Mouse (Mus musculus) MEL (cell line): ENCODE measurements around the gene Tcap. TPM values are rescaled to one million over a fixed set of nuclear protein-coding genes. Genes with fewer than 3 reads are reported as not detected.

Experiments
- DNase-seq: peaks from one replicate; pipeline ENCODE4 v3.0.0; 2011; ENCODE audit warnings: low read depth, low spot score
- H3K27ac ChIP-seq: 2 replicates; pipeline ENCODE4 v1.5.1; 2012; ENCODE audit warnings: low read depth, mild to moderate bottlenecking, control low read depth, low read length, moderate library complexity; ENCODE audit not compliant: control insufficient read depth
- H3K27me3 ChIP-seq, 2 experiments: fragments of 150-350 bp in 1 of 2; sonication (generic) in 1 of 2; 2 replicates each; pipeline ENCODE4 v1.6.1; 2012; ENCODE audit warnings: low read length in 2 of 2, mild to moderate bottlenecking in 2 of 2, improper control_type of control experiment in 1 of 2, moderate library complexity in 1 of 2; ENCODE audit not compliant: insufficient read depth in 2 of 2, control insufficient read depth in 1 of 2
- H3K36me3 ChIP-seq, 2 experiments: 2 replicates each; pipeline ENCODE4 v1.6.1; 2012 to 2014; ENCODE audit warnings: low read length in 2 of 2, improper control_type of control experiment in 1 of 2, inconsistent platforms in 1 of 2, mild to moderate bottlenecking in 1 of 2; ENCODE audit not compliant: insufficient read depth in 2 of 2, control insufficient read depth in 1 of 2
- H3K4me1 ChIP-seq, 2 experiments: fragments of 150-350 bp in 1 of 2; sonication (generic) in 1 of 2; 2 replicates each; pipeline ENCODE4 v1.6.1; 2012; ENCODE audit warnings: low read length in 2 of 2, improper control_type of control experiment in 1 of 2, mild to moderate bottlenecking in 1 of 2; ENCODE audit not compliant: insufficient read depth in 2 of 2, control insufficient read depth in 1 of 2
- H3K4me3 ChIP-seq, 2 experiments: fragments of 150-350 bp in 1 of 2; sonication (generic) in 1 of 2; 2 replicates each; pipeline ENCODE4 v1.5.1; 2012; ENCODE audit warnings: low read depth in 2 of 2, low read length in 2 of 2, mild to moderate bottlenecking in 2 of 2, moderate library complexity in 2 of 2, control low read depth in 1 of 2, improper control_type of control experiment in 1 of 2; ENCODE audit not compliant: control insufficient read depth in 1 of 2, insufficient read depth in 1 of 2
- H3K79me2 ChIP-seq: 2 replicates; pipeline ENCODE4 v1.6.1; 2012; ENCODE audit warnings: mild to moderate bottlenecking, low read length, moderate library complexity; ENCODE audit not compliant: control insufficient read depth, poor library complexity, insufficient read depth
- H3K9ac ChIP-seq: 2 replicates; pipeline ENCODE4 v1.6.1; 2012; ENCODE audit warnings: low read depth, mild to moderate bottlenecking, control low read depth, low read length, moderate library complexity; ENCODE audit not compliant: control insufficient read depth, poor library complexity, severe bottlenecking
- H3K9me3 ChIP-seq: fragments of 150-350 bp; sonication (generic); replicated peaks from 2 replicates; pipeline ENCODE4 v1.6.1; 2012; ENCODE audit warnings: mild to moderate bottlenecking, low read length, improper control_type of control experiment, moderate library complexity; ENCODE audit not compliant: insufficient read depth
- BHLHE40 ChIP-seq: IDR thresholded peaks from 2 replicates; pipeline ENCODE4 v1.6.1; 2012; ENCODE audit warnings: low read depth, mild to moderate bottlenecking, inconsistent platforms, low read length, improper control_type of control experiment, borderline replicate concordance
- CHD1 ChIP-seq: IDR thresholded peaks from 2 replicates; pipeline ENCODE4 v1.6.1; 2012; ENCODE audit warnings: low read depth, mild to moderate bottlenecking, inconsistent platforms, low read length, improper control_type of control experiment
- CHD2 ChIP-seq: IDR thresholded peaks from 2 replicates; pipeline ENCODE4 v1.6.1; 2011; ENCODE audit warnings: low read length, improper control_type of control experiment
- CTCF ChIP-seq, 3 experiments: IDR thresholded peaks in 2 of 3; conservative IDR thresholded peaks in 1 of 3; 2 replicates each; pipeline ENCODE4 v1.5.1; 2011 to 2012; ENCODE audit warnings: low read length in 3 of 3, low read depth in 2 of 3, mild to moderate bottlenecking in 2 of 3, improper control_type of control experiment in 1 of 3, inconsistent platforms in 1 of 3, mixed read lengths in 1 of 3, moderate library complexity in 1 of 3; ENCODE audit not compliant: control insufficient read depth in 1 of 3, insufficient read depth in 1 of 3, poor library complexity in 1 of 3, severe bottlenecking in 1 of 3
- E2F4 ChIP-seq: IDR thresholded peaks from 2 replicates; pipeline ENCODE4 v1.6.1; 2011; ENCODE audit warnings: low read depth, low read length, improper control_type of control experiment, borderline replicate concordance
- ELF1 ChIP-seq: IDR thresholded peaks from 2 replicates; pipeline ENCODE4 v1.6.1; 2014; ENCODE audit warnings: low read depth, mild to moderate bottlenecking, inconsistent platforms, low read length, improper control_type of control experiment, moderate library complexity
- EP300 ChIP-seq, 2 experiments: IDR thresholded peaks; 2 replicates each; pipeline ENCODE4 v1.6.1; 2011; ENCODE audit warnings: improper control_type of control experiment in 2 of 2, low read length in 2 of 2, low read depth in 1 of 2, mild to moderate bottlenecking in 1 of 2
- ETS1 ChIP-seq: IDR thresholded peaks from 2 replicates; pipeline ENCODE4 v1.6.1; 2012; ENCODE audit warnings: low read depth, mild to moderate bottlenecking, inconsistent platforms, low read length, improper control_type of control experiment, moderate library complexity
- GABPA ChIP-seq: IDR thresholded peaks from 2 replicates; pipeline ENCODE4 v1.6.1; 2012; ENCODE audit warnings: low read depth, mild to moderate bottlenecking, inconsistent platforms, low read length, improper control_type of control experiment, moderate library complexity
- HCFC1 ChIP-seq: IDR thresholded peaks from 2 replicates; pipeline ENCODE4 v1.6.1; 2012; ENCODE audit warnings: low read depth, mild to moderate bottlenecking, inconsistent platforms, low read length, improper control_type of control experiment, moderate library complexity
- JUND ChIP-seq: IDR thresholded peaks from 2 replicates; pipeline ENCODE4 v1.6.1; 2011; ENCODE audit warnings: low read depth, mild to moderate bottlenecking, improper control_type of control experiment, low read length
- KAT2A ChIP-seq: conservative IDR thresholded peaks from 2 replicates; pipeline ENCODE4 v1.6.1; 2012; ENCODE audit warnings: low read depth, low read length, improper control_type of control experiment, inconsistent platforms
- MAFK ChIP-seq: IDR thresholded peaks from 2 replicates; pipeline ENCODE4 v1.6.1; 2011; ENCODE audit warnings: low read depth, mild to moderate bottlenecking, low read length, improper control_type of control experiment, borderline replicate concordance
- MAX ChIP-seq: IDR thresholded peaks from 2 replicates; pipeline ENCODE4 v1.6.1; 2011; ENCODE audit warnings: low read length, improper control_type of control experiment
- MAZ ChIP-seq: IDR thresholded peaks from 2 replicates; pipeline ENCODE4 v1.6.1; 2012; ENCODE audit warnings: low read depth, mild to moderate bottlenecking, inconsistent platforms, low read length, improper control_type of control experiment
- MEF2A ChIP-seq: IDR thresholded peaks from 2 replicates; pipeline ENCODE4 v1.6.1; 2014; ENCODE audit warnings: low read depth, mild to moderate bottlenecking, inconsistent platforms, low read length, improper control_type of control experiment; ENCODE audit not compliant: poor library complexity, insufficient replicate concordance, severe bottlenecking; ENCODE audit errors: extremely low read depth
- MXI1 ChIP-seq: IDR thresholded peaks from 2 replicates; pipeline ENCODE4 v1.6.1; 2011; ENCODE audit warnings: mild to moderate bottlenecking, low read depth, low read length, improper control_type of control experiment
- MYB ChIP-seq: IDR thresholded peaks from 2 replicates; pipeline ENCODE4 v1.6.1; 2011; ENCODE audit warnings: mild to moderate bottlenecking, low read depth, low read length, improper control_type of control experiment
- NELFE ChIP-seq: IDR thresholded peaks from 2 replicates; pipeline ENCODE4 v1.6.1; 2011; ENCODE audit warnings: low read depth, low read length, improper control_type of control experiment
- NRF1 ChIP-seq: IDR thresholded peaks from 2 replicates; pipeline ENCODE4 v1.6.1; 2014; ENCODE audit warnings: low read depth, mild to moderate bottlenecking, inconsistent platforms, low read length, improper control_type of control experiment, moderate library complexity; ENCODE audit not compliant: poor library complexity, insufficient read depth, severe bottlenecking
- POLR2A ChIP-seq, 2 experiments: IDR thresholded peaks; 2 replicates each; pipeline ENCODE4 v1.6.1; 2011 to 2012; ENCODE audit warnings: low read length in 2 of 2, mild to moderate bottlenecking in 2 of 2, control low read depth in 1 of 2, improper control_type of control experiment in 1 of 2, low read depth in 1 of 2, moderate library complexity in 1 of 2; ENCODE audit not compliant: control insufficient read depth in 1 of 2, insufficient read depth in 1 of 2, poor library complexity in 1 of 2
- POLR2AphosphoS2 ChIP-seq: IDR thresholded peaks from 2 replicates; pipeline ENCODE4 v1.6.1; 2011; ENCODE audit warnings: low read length, improper control_type of control experiment
- RAD21 ChIP-seq: IDR thresholded peaks from 2 replicates; pipeline ENCODE4 v1.6.1; 2011; ENCODE audit warnings: mild to moderate bottlenecking, low read depth, low read length, improper control_type of control experiment
- RCOR1 ChIP-seq: IDR thresholded peaks from 2 replicates; pipeline ENCODE4 v1.6.1; 2012; ENCODE audit warnings: low read depth, mild to moderate bottlenecking, inconsistent platforms, low read length, improper control_type of control experiment
- SIN3A ChIP-seq: IDR thresholded peaks from 2 replicates; pipeline ENCODE4 v1.6.1; 2012; ENCODE audit warnings: low read length, improper control_type of control experiment, inconsistent platforms
- SMC3 ChIP-seq: IDR thresholded peaks from 2 replicates; pipeline ENCODE4 v1.6.1; 2011; ENCODE audit warnings: low read depth, low read length, improper control_type of control experiment
- TAL1 ChIP-seq: IDR thresholded peaks from 2 replicates; pipeline ENCODE4 v1.6.1; 2012; ENCODE audit warnings: mild to moderate bottlenecking, inconsistent platforms, low read length, moderate library complexity, mixed read lengths
- TBP ChIP-seq: IDR thresholded peaks from 2 replicates; pipeline ENCODE4 v1.8.0; 2011; ENCODE audit warnings: low read depth, low read length, improper control_type of control experiment
- TCF12 ChIP-seq: IDR thresholded peaks from 2 replicates; pipeline ENCODE4 v1.6.1; 2014; ENCODE audit warnings: low read depth, mild to moderate bottlenecking, inconsistent platforms, low read length, improper control_type of control experiment, moderate library complexity
- UBTF ChIP-seq: IDR thresholded peaks from 2 replicates; pipeline ENCODE4 v1.6.1; 2012; ENCODE audit warnings: low read depth, mild to moderate bottlenecking, inconsistent platforms, low read length, improper control_type of control experiment, moderate library complexity, borderline replicate concordance; ENCODE audit not compliant: insufficient read depth
- USF1 ChIP-seq: IDR thresholded peaks from 2 replicates; pipeline ENCODE4 v1.6.1; 2014; ENCODE audit warnings: low read depth, mild to moderate bottlenecking, inconsistent platforms, low read length, improper control_type of control experiment, moderate library complexity
- USF2 ChIP-seq, 2 experiments: IDR thresholded peaks; 2 replicates each; pipeline ENCODE4 v1.6.1; 2011 to 2012; ENCODE audit warnings: improper control_type of control experiment in 2 of 2, low read length in 2 of 2, borderline replicate concordance in 1 of 2, inconsistent platforms in 1 of 2, low read depth in 1 of 2, mild to moderate bottlenecking in 1 of 2; ENCODE audit not compliant: insufficient read depth in 1 of 2
- ZC3H11A ChIP-seq: IDR thresholded peaks from 2 replicates; pipeline ENCODE4 v1.6.1; 2012; ENCODE audit warnings: low read depth, mild to moderate bottlenecking, inconsistent platforms, low read length, improper control_type of control experiment
- ZKSCAN1 ChIP-seq: IDR thresholded peaks from 2 replicates; pipeline ENCODE4 v1.6.1; 2012; ENCODE audit warnings: low read depth, mild to moderate bottlenecking, inconsistent platforms, low read length, improper control_type of control experiment, moderate library complexity
- ZMIZ1 ChIP-seq: IDR thresholded peaks from 2 replicates; pipeline ENCODE4 v1.6.1; 2012; ENCODE audit warnings: low read depth, mild to moderate bottlenecking, inconsistent platforms, low read length, improper control_type of control experiment, moderate library complexity
- ZNF384 ChIP-seq: IDR thresholded peaks from 2 replicates; pipeline ENCODE4 v1.6.1; 2012; ENCODE audit warnings: low read depth, mild to moderate bottlenecking, inconsistent platforms, low read length, improper control_type of control experiment
- polyA plus RNA-seq, 2 experiments: library from polyadenylated mRNA; stranded (reverse) in 1 of 2; unstranded in 1 of 2; fragments of >175 nt in 1 of 2; fragments of >200 nt in 1 of 2; gene quantifications; 2 replicates each; pipeline versions ENCODE4 v1.2.1 to v1.2.4; 2012; ENCODE audit warnings: low replicate concordance in 2 of 2, low read depth in 1 of 2; ENCODE audit not compliant: insufficient read length in 2 of 2, insufficient read depth in 1 of 2, missing spikeins in 1 of 2
- total RNA-seq: library from RNA; depleted of rRNA; stranded (reverse); fragments of 300-350 nt; gene quantifications from 2 replicates; pipeline ENCODE4 v1.2.3, GENCODE M21; 2012

The Tcap gene
- total and polyA plus RNA-seq, 3 experiments: 0.07 TPM; not detected in 2

GRCm38 (mm10) chr11:98400161-98400726 lies 16.6 kb downstream of the Tcap start, which contains the start of gene Pgap3:
Gene Pgap3 (minus strand): TSS chr11:98400490.
- Histone ChIP-seq H3K36me3 (peaks cover 0 to 10% of the 10 kb centered on the region in 2 experiments; a peak in 2 of 4 replicates), H3K4me1 (peaks cover 8 to 15% of the 10 kb centered on the region in 2 experiments), H3K27ac (peak within 1 kb of the TSS; percentile 89), H3K79me2 (no peaks in the 10 kb centered on the region; the same call in 1 of the 2 replicates), H3K9me3 (no peaks in the 10 kb centered on the region), H3K9ac (peak within 1 kb of the TSS; percentile 80), H3K27me3 (peaks cover 3 to 5% of the 10 kb centered on the region in 2 experiments; a peak in 2 of 4 replicates), H3K4me3 (peak within 1 kb of the TSS; percentile 69 to 96)
- DNase-seq: peak; percentile 98
- TF ChIP-seq ZKSCAN1 (no peak), MAX (peak; percentile 62), MEF2A (no peak), CTCF (IDR thresholded peaks at IDR 0.05 in 2 of 3, conservative IDR thresholded peaks at IDR 0.05 in 1 of 3; ENCODE audit: control insufficient read depth in 1 of 3, insufficient read depth in 1 of 3, low read depth in 2 of 3, low read length in 3 of 3, poor library complexity in 1 of 3, severe bottlenecking in 1 of 3) (no peak), MAFK (no peak), GABPA (no peak), KAT2A (peak; percentile 64; the same call in 1 of the 2 replicates), ETS1 (no peak), TAL1 (no peak), BHLHE40 (no peak), TBP (peak; percentile 78), POLR2A (IDR thresholded peaks at IDR 0.05; ENCODE audit: control insufficient read depth in 1 of 2, insufficient read depth in 1 of 2, low read depth in 1 of 2, low read length in 2 of 2, poor library complexity in 1 of 2) (peak; percentile 44 to 81; a peak in 3 of 4 replicates), ELF1 (peak; percentile 91), POLR2AphosphoS2 (peak; percentile 83), HCFC1 (peak; percentile 88), RCOR1 (peak; percentile 50), NELFE (peak; percentile 90), ZMIZ1 (peak; percentile 79; the same call in 1 of the 2 replicates), USF2 (IDR thresholded peaks at IDR 0.05; ENCODE audit: borderline replicate concordance in 1 of 2, insufficient read depth in 1 of 2, low read depth in 1 of 2, low read length in 2 of 2) (no peak), RAD21 (no peak), MYB (0 out of 2 replicates have a peak, but pooled peaks have one; percentile 20), EP300 (IDR thresholded peaks at IDR 0.05; ENCODE audit: low read depth in 1 of 2, low read length in 2 of 2) (peak in 1 of 2 experiments; percentile 27; a peak in 1 of 4 replicates), UBTF (no peak), TCF12 (peak; percentile 51; the same call in 1 of the 2 replicates), SMC3 (no peak), E2F4 (peak; percentile 63; the same call in 1 of the 2 replicates), SIN3A (peak; percentile 77), ZC3H11A (no peak), CHD1 (no peak), CHD2 (no peak), MXI1 (0 out of 2 replicates have a peak, but pooled peaks have one; percentile 61), NRF1 (peak; percentile 33; the same call in 1 of the 2 replicates), USF1 (no peak), MAZ (peak; percentile 15; the same call in 1 of the 2 replicates), JUND (no peak), ZNF384 (no peak)
